Mouse (Mus musculus) CD4-positive naive resting alpha-beta T cell, adult 57 days (primary cell): ENCODE data around the gene Cyp4a10. TPM values are rescaled to one million over a fixed set of nuclear protein-coding genes. Genes with fewer than 3 reads are reported as not detected.

ENCODE experiments used
- total RNA-seq: library from RNA; stranded (reverse); gene quantifications from one replicate; pipeline ENCODE4 v1.2.4, GENCODE M21; 2023

Gene Cyp4a10
- total RNA-seq = not detected

GRCm38 (mm10) chr4:115518000-115518399, at the start of gene Cyp4a10:
Cyp4a10 (plus strand) TSS chr4:115518264.

GRCm38 (mm10) chr4:115496001-115496400, 22.1 kb upstream of the Cyp4a10 start, which contains the start of gene Cyp4a14:
Cyp4a14 (minus strand) TSS chr4:115496142.

DNA sequence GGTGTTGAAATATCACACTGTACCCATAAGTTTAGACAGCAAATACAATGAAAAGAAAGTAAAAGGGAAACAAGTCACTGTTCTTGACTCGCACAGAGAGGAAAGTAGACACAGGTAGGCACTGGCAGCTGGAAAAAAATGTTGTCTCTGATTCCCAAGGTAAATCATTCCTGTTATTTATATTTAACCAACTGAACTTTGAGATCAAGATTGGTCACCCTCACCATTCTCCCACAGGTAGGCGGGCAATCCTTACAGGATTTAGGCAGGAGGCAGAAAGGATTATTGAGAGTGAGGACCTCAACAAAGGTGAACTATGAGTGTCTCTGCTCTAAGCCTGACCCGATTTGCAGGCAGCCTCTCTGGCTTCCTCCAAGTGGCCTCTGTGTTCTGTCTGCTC, 45.3 kb downstream of the Cyp4a10 start, which contains the start of gene Cyp4a31:
Gene Cyp4a31 (plus strand): TSS at position 249 of the 400 bp plus-strand sequence.

Other genes with a start within 250 kb of the Cyp4a10 start
- gene Cyp4a12a, start 219.2 kb upstream of the Cyp4a10 start, total RNA-seq = not detected
- not detected for gene Cyp4a12b, start 106.6 kb upstream of the Cyp4a10 start, total RNA-seq
- not detected for gene Cyp4a30b, start 65.7 kb upstream of the Cyp4a10 start, total RNA-seq
- not detected for gene Cyp4a14, start 22.1 kb upstream of the Cyp4a10 start, total RNA-seq
- not detected for gene Cyp4a31, start 45.4 kb downstream of the Cyp4a10 start, total RNA-seq
- not detected for gene Cyp4a32, start 82.7 kb downstream of the Cyp4a10 start, total RNA-seq
- gene Cyp4b1, start 129.5 kb downstream of the Cyp4a10 start, total RNA-seq = not detected
- 32.8 TPM for gene Efcab14, start 219.5 kb downstream of the Cyp4a10 start, total RNA-seq